Mouse (Mus musculus) lung, embryonic 14.5 days (tissue): Measurements from ENCODE around the gene Chrm3. TPM values are rescaled to one million over a fixed set of nuclear protein-coding genes. Genes with fewer than 3 reads are reported as not detected.
A peak's percentile ranks its signal among the peaks of the same experiment; 100 is the strongest.

ENCODE experiments used
- ATAC-seq: fragments of 200-750 bp; cut with Nextera tagmentation; 2 replicates; pipeline ENCODE4 v1.8.0; 2017; ENCODE audit warnings: mild to moderate bottlenecking, moderate TSS enrichment, moderate library complexity; ENCODE audit not compliant: insufficient read depth
- DNase-seq: peaks from one replicate; pipeline ENCODE4 v3.0.0-alpha.2; 2015
- H3K27ac ChIP-seq: fragments of 300-500 bp; sonication (generic); 2 replicates; pipeline ENCODE4 v1.5.1; 2014; ENCODE audit warnings: low read depth, mild to moderate bottlenecking, moderate library complexity
- H3K27me3 ChIP-seq: fragments of 300-500 bp; sonication (generic); 2 replicates; pipeline ENCODE4 v1.6.1; 2014; ENCODE audit warnings: low read length, control low read depth; ENCODE audit not compliant: insufficient read depth
- H3K36me3 ChIP-seq: fragments of 300-500 bp; sonication (generic); 2 replicates; pipeline ENCODE4 v1.6.1; 2014; ENCODE audit warnings: control low read depth; ENCODE audit not compliant: insufficient read depth
- H3K4me1 ChIP-seq: fragments of 300-500 bp; sonication (generic); 2 replicates; pipeline ENCODE4 v1.6.1; 2014; ENCODE audit warnings: antibody characterized with exemption, control low read depth; ENCODE audit not compliant: insufficient read depth
- H3K4me2 ChIP-seq: fragments of 300-500 bp; sonication (generic); 2 replicates; pipeline ENCODE4 v1.6.1; 2014; ENCODE audit warnings: mild to moderate bottlenecking
- H3K4me3 ChIP-seq: fragments of 300-500 bp; sonication (generic); 2 replicates; pipeline ENCODE4 v1.5.1; 2014; ENCODE audit warnings: low read depth, low read length
- H3K9ac ChIP-seq: fragments of 300-500 bp; sonication (generic); 2 replicates; pipeline ENCODE4 v1.6.1; 2014
- H3K9me3 ChIP-seq: fragments of 300-500 bp; sonication (generic); 2 replicates; pipeline ENCODE4 v1.6.1; 2016; ENCODE audit warnings: low read depth, low read length, control low read depth
- CTCF ChIP-seq: IDR thresholded peaks from 2 replicates; pipeline ENCODE4 v1.5.1; 2016; ENCODE audit warnings: antibody characterized with exemption, low read depth
- WGBS: fragments of 180-500 bp; shearing (Covaris S2); extraction: QIAGEN DNeasy Blood & Tissue Kit; methylation state at CpG from one replicate; pipeline ENCODE4 v1.1.7; 2014; 5-methylcytosine and 5-hydroxymethylcytosine counted together
- polyA plus RNA-seq: library from polyadenylated mRNA; unstranded; fragments of >200 nt; fragmentation: Nextera tagmentation; extraction: Ambion mirVana; gene quantifications from 2 replicates; pipeline ENCODE4 v1.2.1, GENCODE M21; 2014

Chrm3 gene
- polyA plus RNA-seq, 1 experiment from 2014 or later = 0.42 TPM

- DNase-seq (no peak), ATAC-seq (no peak)
- H3K27ac ChIP-seq = no peak overlapping the region
- 75% methylated on average over 3 of the region's 3 CpGs for WGBS
- no peaks in the 10 kb centered on the region for H3K36me3 ChIP-seq
- H3K4me1 ChIP-seq = no peaks in the 10 kb centered on the region
- H3K9me3 ChIP-seq = no peaks in the 10 kb centered on the region
- TF ChIP-seq CTCF = no peak
- no peak overlapping the region for H3K9ac ChIP-seq
- H3K4me3 ChIP-seq = no peak overlapping the region
- H3K27me3 ChIP-seq = no peaks in the 10 kb centered on the region
- no peak overlapping the region for H3K4me2 ChIP-seq
These were observed 96.9 kb downstream of the Chrm3 start for GRCm38 (mm10) chr13:10263784-10264183.

- Histone ChIP-seq H3K27ac (no peak overlapping the region), H3K27me3 (no peaks in the 10 kb centered on the region), H3K4me1 (no peaks in the 10 kb centered on the region), H3K4me3 (no peak overlapping the region), H3K36me3 (no peaks in the 10 kb centered on the region), H3K4me2 (no peak overlapping the region), H3K9ac (no peak overlapping the region), H3K9me3 (no peaks in the 10 kb centered on the region)
- DNase-seq (peak; percentile 10), ATAC-seq (no peak)
- no peak for TF ChIP-seq CTCF
These were observed 107.6 kb downstream of the Chrm3 start for GRCm38 (mm10) chr13:10253049-10253448.

- Histone ChIP-seq H3K9ac (no peak overlapping the region), H3K27me3 (no peaks in the 10 kb centered on the region), H3K9me3 (no peaks in the 10 kb centered on the region), H3K4me3 (no peak overlapping the region), H3K27ac (no peak overlapping the region), H3K4me2 (no peak overlapping the region), H3K4me1 (no peaks in the 10 kb centered on the region), H3K36me3 (no peaks in the 10 kb centered on the region)
- ATAC-seq (no peak), DNase-seq (no peak)
- TF ChIP-seq CTCF = no peak
- WGBS = 62% methylated on average over 5 of the region's 5 CpGs
These were observed 109.0 kb downstream of the Chrm3 start for GRCm38 (mm10) chr13:10251499-10252179.

GRCm38 (mm10) chr13:10244243-10244998 lies 116.2 kb downstream of the Chrm3 start:
- DNase-seq (peak; percentile 63), ATAC-seq (peak; percentile 88)

GRCm38 (mm10) chr13:10240238-10240637 lies 120.4 kb downstream of the Chrm3 start:
- Histone ChIP-seq H3K4me1 (0 out of 2 replicates have a peak, but pooled peaks cover 5% of the 10 kb centered on the region), H3K9me3 (no peaks in the 10 kb centered on the region), H3K4me3 (no peak overlapping the region), H3K4me2 (no peak overlapping the region), H3K27me3 (no peaks in the 10 kb centered on the region), H3K9ac (no peak overlapping the region), H3K27ac (no peak overlapping the region), H3K36me3 (no peaks in the 10 kb centered on the region)
- TF ChIP-seq CTCF = no peak
- WGBS = 63% methylated on average over 3 of the region's 3 CpGs
- DNase-seq (no peak), ATAC-seq (no peak)

More at GRCm38 (mm10) chr13:10244243-10244998, 116.2 kb downstream of the Chrm3 start:
- Histone ChIP-seq H3K9me3 (no peaks in the 10 kb centered on the region), H3K4me3 (no peak overlapping the region), H3K4me1 (0 out of 2 replicates have a peak, but pooled peaks cover 5% of the 10 kb centered on the region), H3K36me3 (no peaks in the 10 kb centered on the region), H3K27ac (peak overlapping the region; percentile 8; the same call in 1 of the 2 replicates), H3K27me3 (no peaks in the 10 kb centered on the region), H3K4me2 (no peak overlapping the region), H3K9ac (no peak overlapping the region)
- 9% methylated on average over 1 of the region's 1 CpGs for WGBS
- TF ChIP-seq CTCF = no peak

GRCm38 (mm10) chr13:10239825-10240224 lies 120.8 kb downstream of the Chrm3 start:
- Histone ChIP-seq H3K9me3 (no peaks in the 10 kb centered on the region), H3K9ac (no peak overlapping the region), H3K27ac (no peak overlapping the region), H3K4me2 (no peak overlapping the region), H3K4me3 (no peak overlapping the region), H3K36me3 (no peaks in the 10 kb centered on the region), H3K4me1 (0 out of 2 replicates have a peak, but pooled peaks cover 5% of the 10 kb centered on the region), H3K27me3 (no peaks in the 10 kb centered on the region)
- no peak for TF ChIP-seq CTCF
- ATAC-seq (no peak), DNase-seq (no peak)
- WGBS = 45% methylated on average over 4 of the region's 4 CpGs

GRCm38 (mm10) chr13:10237616-10238015 lies 123.0 kb downstream of the Chrm3 start:
- TF ChIP-seq CTCF = no peak
- H3K4me3 ChIP-seq = no peak overlapping the region
- H3K4me1 ChIP-seq = no peaks in the 10 kb centered on the region
- H3K27me3 ChIP-seq = no peaks in the 10 kb centered on the region
- ATAC-seq (no peak), DNase-seq (no peak)
- H3K4me2 ChIP-seq = no peak overlapping the region
- H3K27ac ChIP-seq = no peak overlapping the region
- H3K9ac ChIP-seq = no peak overlapping the region
- no peaks in the 10 kb centered on the region for H3K9me3 ChIP-seq
- no peaks in the 10 kb centered on the region for H3K36me3 ChIP-seq
- whole genome bisulfite sequencing = 48% methylated on average over 2 of the region's 2 CpGs
